Mouse (Mus musculus) heart, adult 18-20 months (tissue): Measurements from ENCODE around the gene Sf3a3. TPM values are rescaled to one million over a fixed set of nuclear protein-coding genes. Genes with fewer than 3 reads are reported as not detected.

ENCODE experiments used
- DNase-seq, 2 experiments: peaks; one replicate each; pipeline ENCODE4 v3.0.0; 2021 to 2022; ENCODE audit warnings: mixed read lengths in 1 of 2
- microRNA-seq, 2 experiments: library from miRNA; unstranded; fragments of <30 nt; microRNA quantifications; one replicate each; pipeline ENCODE4 v1.2.0; 2022
- total RNA-seq, 2 experiments: library from RNA; stranded (reverse); gene quantifications; 2 replicates each; pipeline ENCODE4 v1.2.3; 2021

Sf3a3 gene
- total RNA-seq, 2 experiments from 2014 or later: 18.8 to 19.4 TPM

DNA sequence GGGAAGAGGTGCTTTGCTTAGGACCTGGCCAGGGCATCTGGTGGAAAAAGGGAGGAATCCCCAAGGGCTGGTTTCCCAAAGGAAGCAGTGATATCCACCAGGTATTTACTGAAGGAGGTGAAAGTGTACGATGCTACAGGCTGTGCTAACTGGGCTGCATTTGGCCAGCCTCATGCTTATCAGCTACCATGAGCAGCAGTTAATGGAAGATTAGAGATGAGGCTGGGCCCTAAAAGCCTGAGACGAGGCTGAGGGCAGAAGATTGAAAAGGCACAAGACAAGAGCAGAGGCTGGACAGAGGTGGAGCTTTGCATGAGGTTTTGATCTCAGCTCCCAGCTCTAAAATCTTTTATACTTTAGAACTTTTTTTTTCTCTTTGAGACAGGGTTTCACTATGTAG is 59.9 kb downstream of the Sf3a3 start:
- no peak for DNase-seq

DNA sequence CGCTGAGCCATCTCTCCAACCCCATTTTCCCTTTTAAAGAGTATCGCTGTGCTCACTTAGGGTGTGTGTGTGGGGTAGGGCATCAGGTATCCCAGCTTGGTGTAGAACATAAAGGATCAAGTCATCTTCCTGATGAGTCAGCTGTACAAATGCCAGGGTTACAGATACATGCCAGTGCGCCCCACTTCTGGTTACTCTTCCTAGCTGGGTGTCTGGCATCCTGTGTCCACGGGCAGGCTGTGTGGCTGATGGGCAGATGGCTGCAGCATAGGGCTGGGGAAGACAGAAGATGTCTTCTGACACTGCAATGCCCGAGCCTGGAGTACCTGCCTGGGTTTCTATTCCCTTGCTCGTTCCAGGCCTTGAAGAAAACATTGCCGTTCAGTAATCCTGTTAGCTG is 66.8 kb downstream of the Sf3a3 start:
- DNase-seq: no peak

Small RNAs within 50 kb of the gene (microRNA-seq; reads per million reads assigned to microRNA genes)
- gene Gm24721 (0 reads per million in 2 experiments), gene Mir697 (0 reads per million in 2 experiments), gene Mir698 (0 reads per million in 2 experiments)

Other genes with a start within 250 kb of the Sf3a3 start
- gene 3100002H09Rik, start 104.0 kb upstream of the Sf3a3 start, total RNA-seq: not detected
- gene Pou3f1, start 58.0 kb upstream of the Sf3a3 start, total RNA-seq: under 1 TPM; 0.15 to 0.33 TPM
- 10 to 100 TPM; 11.0 to 14.0 TPM for gene Utp11, start 21.2 kb upstream of the Sf3a3 start, total RNA-seq
- 10 to 100 TPM in 1 of 2 experiments, 1 to 10 TPM in 1; 8.2 to 13.8 TPM for gene Fhl3, start 14.1 kb upstream of the Sf3a3 start, total RNA-seq
- gene Inpp5b, start 27.1 kb downstream of the Sf3a3 start, total RNA-seq: 1 to 10 TPM; 5.6 to 7.0 TPM
- 10 to 100 TPM; 15.0 to 15.1 TPM for gene Mtf1, start 87.3 kb downstream of the Sf3a3 start, total RNA-seq
- gene Yrdc, start 135.9 kb downstream of the Sf3a3 start, total RNA-seq: 10 to 100 TPM; 20.0 to 20.5 TPM
- 10 to 100 TPM; 20.7 to 26.9 TPM for gene 1110065P20Rik, start 136.4 kb downstream of the Sf3a3 start, total RNA-seq
- under 1 TPM; 0.52 to 0.57 TPM for gene Maneal, start 147.4 kb downstream of the Sf3a3 start, total RNA-seq
- not detected for gene Epha10, start 166.1 kb downstream of the Sf3a3 start, total RNA-seq
- 10 to 100 TPM in 1 of 2 experiments, 1 to 10 TPM in 1; 7.8 to 10.9 TPM for gene 9930104L06Rik, start 222.3 kb downstream of the Sf3a3 start, total RNA-seq
- gene Cdca8, start 224.5 kb downstream of the Sf3a3 start, total RNA-seq: under 1 TPM; 0.41 to 0.57 TPM